Mouse (Mus musculus) thymus, postnatal 4 days (tissue): ENCODE results near the gene Hist1h1e.

ENCODE experiments used
- DNase-seq: peaks from one replicate; pipeline ENCODE4 v3.0.0; 2021

Hist1h1e gene

GRCm38 (mm10) chr13:23622175-23622671 is at the start of gene Hist1h1e:
Gene Hist1h1e (minus strand): TSS chr13:23622558.
- peak; percentile 90 for DNase-seq

- DNase-seq = no peak
These were observed 40.2 kb upstream of the Hist1h1e start for GRCm38 (mm10) chr13:23662536-23662935.

- DNase-seq = no peak
These were observed 37.4 kb upstream of the Hist1h1e start for GRCm38 (mm10) chr13:23659636-23660366.

- DNase-seq = peak; percentile 40
These were observed 8.3 kb upstream of the Hist1h1e start for GRCm38 (mm10) chr13:23630653-23631052.

GRCm38 (mm10) chr13:23622861-23623450 is 598 bp upstream of the Hist1h1e start:
- DNase-seq = peak; percentile 47

- peak; percentile 72 for DNase-seq
These were observed 705 bp downstream of the Hist1h1e start for GRCm38 (mm10) chr13:23621532-23622174.

GRCm38 (mm10) chr13:23620733-23621531 is 1.4 kb downstream of the Hist1h1e start, which contains the start of gene Hist1h2be:
Gene Hist1h2be (minus strand): TSS chr13:23621124.
- peak; percentile 56 for DNase-seq

- DNase-seq = peak; percentile 15
These were observed 2.2 kb downstream of the Hist1h1e start for GRCm38 (mm10) chr13:23620056-23620732.

- no peak for DNase-seq
These were observed 10.7 kb downstream of the Hist1h1e start for GRCm38 (mm10) chr13:23611638-23612037.

GRCm38 (mm10) chr13:23610393-23610792 is 12.0 kb downstream of the Hist1h1e start:
- DNase-seq = no peak

GRCm38 (mm10) chr13:23609844-23610243 is 12.5 kb downstream of the Hist1h1e start:
- no peak for DNase-seq

- no peak for DNase-seq
These were observed 13.1 kb downstream of the Hist1h1e start for GRCm38 (mm10) chr13:23609209-23609608.

- no peak for DNase-seq
These were observed 17.3 kb downstream of the Hist1h1e start for GRCm38 (mm10) chr13:23605052-23605451.

GRCm38 (mm10) chr13:23604452-23604851 is 17.9 kb downstream of the Hist1h1e start:
- no peak for DNase-seq

GRCm38 (mm10) chr13:23603182-23603699 is 19.1 kb downstream of the Hist1h1e start:
- no peak for DNase-seq

- DNase-seq = peak; percentile 91
These were observed 24.4 kb downstream of the Hist1h1e start for GRCm38 (mm10) chr13:23597957-23598356.

- no peak for DNase-seq
These were observed 26.6 kb downstream of the Hist1h1e start for GRCm38 (mm10) chr13:23595622-23596372.

GRCm38 (mm10) chr13:23595185-23595584 is 27.2 kb downstream of the Hist1h1e start:
- no peak for DNase-seq

- no peak for DNase-seq
These were observed 29.1 kb downstream of the Hist1h1e start for GRCm38 (mm10) chr13:23593051-23593770.

- DNase-seq = no peak
These were observed 29.7 kb downstream of the Hist1h1e start for GRCm38 (mm10) chr13:23592614-23593013.
